Mouse (Mus musculus): Measurements from ENCODE around the gene Lbh. TPM values are rescaled to one million over a fixed set of nuclear protein-coding genes. Genes with fewer than 3 reads are reported as not detected.

Gene Lbh
- polyA plus RNA-seq (2012; rRNA removed): 38.8 and 62.4 TPM in 2 replicates

GRCm38 (mm10) chr17:72918053-72918452 lies at the start of gene Lbh:
TSS of gene Lbh (plus strand) at chr17:72918305.

Other genes with a start within 250 kb of the Lbh start
- 9.8 and 12.4 TPM in 2 replicates for gene Ypel5, start 81.9 kb upstream of the Lbh start, polyA plus RNA-seq (2012; rRNA removed)
- 8.6 and 23.4 TPM in 2 replicates for gene Lclat1, start 189.7 kb downstream of the Lbh start, polyA plus RNA-seq (2012; rRNA removed)